Mouse (Mus musculus): ENCODE data around the gene Ptges3. TPM values are rescaled to one million over a fixed set of nuclear protein-coding genes. Genes with fewer than 3 reads are reported as not detected.
A peak's percentile ranks its signal among the peaks of the same experiment; 100 is the strongest.
"Not testable (repeated sequence)": the region's sequence is repeated elsewhere in the genome, so short reads cannot be mapped to it uniquely, and the experiment has no call there.

The Ptges3 gene
- total RNA-seq, 2 experiments from 2014 or later, result 155 to 157 TPM

DNA sequence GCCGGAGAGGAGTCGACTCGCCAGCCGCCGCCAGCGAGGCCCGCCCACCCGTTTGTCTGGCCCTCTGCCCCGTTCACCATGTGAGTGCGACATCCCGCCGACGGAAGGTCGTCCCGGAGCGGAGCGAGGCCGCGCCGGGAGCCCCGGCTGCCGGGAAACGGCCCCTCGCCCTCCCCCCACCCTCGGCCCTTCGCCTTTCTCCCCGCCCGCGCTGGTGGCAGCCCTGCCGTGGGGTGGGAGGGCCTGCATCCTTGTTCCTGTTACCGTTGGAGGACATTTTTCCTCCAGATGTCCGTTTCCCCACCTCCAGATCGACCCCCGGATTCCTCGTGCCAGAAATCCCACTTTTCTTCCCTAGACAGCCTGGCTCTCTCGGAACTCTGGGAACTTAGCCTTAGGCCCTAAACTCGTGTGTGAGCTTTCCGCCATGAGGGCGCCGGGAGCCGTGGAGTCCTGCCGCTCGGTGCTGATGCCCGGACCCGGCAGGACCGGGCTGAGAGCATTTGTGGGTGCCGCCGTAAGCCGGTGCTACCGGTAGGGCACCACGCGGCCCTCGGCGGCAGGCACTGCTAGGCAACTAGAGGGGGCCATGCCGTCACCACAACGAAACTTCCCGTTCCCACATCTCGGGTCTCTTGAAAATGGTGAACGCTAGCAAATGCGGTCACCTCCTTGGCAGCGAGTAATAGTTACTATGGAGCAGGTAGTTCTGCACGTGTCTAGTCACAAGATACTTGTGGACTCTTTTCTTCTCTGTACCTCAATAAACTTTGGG, 640 bp downstream of the Ptges3 start:
- peak; percentile 46 to 48 for DNase-seq

GRCm38 (mm10) chr10:128061109-128061508, 2.4 kb downstream of the Ptges3 start:
- no peak for DNase-seq

DNA sequence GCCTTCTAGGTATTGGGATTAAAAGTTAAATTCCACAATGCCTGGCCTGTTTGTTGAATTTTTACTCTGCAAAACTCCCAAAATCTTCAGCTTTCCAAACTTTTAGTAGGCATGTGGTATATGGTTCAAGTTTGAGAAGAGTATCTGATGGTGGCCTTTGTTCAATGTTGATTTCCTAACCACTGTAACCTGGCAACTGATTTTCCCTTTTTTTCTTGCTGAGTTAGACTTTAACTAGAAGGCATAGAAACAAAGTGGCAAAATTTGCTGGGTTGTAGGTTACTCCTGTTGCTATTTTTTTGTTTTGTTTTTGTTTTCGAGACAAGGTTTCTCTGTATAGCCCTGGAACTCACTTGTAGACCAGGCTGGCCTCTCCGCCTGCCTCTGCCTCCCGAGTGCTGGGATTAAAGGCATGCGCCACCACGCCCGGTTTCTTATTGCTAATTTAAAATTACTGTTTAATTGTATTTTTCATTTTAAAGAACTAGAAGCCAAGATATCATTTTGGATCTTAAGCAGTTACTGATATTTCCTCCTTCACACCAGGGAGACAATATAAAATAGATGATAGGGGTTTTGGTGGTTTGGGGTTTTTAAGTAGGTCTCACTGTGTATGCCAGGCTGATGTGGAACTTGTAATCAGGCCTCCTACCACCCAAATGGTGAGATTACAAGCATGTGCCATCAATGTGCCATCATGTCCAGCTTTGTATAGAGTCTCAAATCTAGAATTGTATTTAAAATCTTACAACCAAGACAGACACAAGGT, 3.7 kb downstream of the Ptges3 start:
- no peak for DNase-seq

DNA sequence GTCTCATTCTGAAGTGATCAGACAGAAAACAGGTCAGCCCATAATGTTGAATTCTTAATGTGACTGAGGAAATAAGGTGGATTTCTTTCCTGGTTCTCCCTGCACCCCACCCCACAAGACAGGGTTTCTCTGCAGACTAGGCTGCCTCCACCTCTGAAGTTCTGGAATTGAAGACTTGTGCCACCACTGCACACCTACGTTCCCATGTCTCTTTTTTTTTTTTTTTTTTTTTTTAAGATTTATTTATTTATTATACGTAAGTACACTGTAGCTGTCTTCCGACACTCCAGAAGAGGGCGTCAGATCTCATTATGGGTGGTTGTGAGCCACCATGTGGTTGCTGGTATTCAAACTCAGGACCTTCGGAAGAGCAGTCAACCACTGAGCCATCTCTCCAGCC, 7.3 kb downstream of the Ptges3 start:
- DNase-seq, result no peak

- DNase-seq, result no peak
Measured at GRCm38 (mm10) chr10:128069201-128069600, 10.4 kb downstream of the Ptges3 start.

DNA sequence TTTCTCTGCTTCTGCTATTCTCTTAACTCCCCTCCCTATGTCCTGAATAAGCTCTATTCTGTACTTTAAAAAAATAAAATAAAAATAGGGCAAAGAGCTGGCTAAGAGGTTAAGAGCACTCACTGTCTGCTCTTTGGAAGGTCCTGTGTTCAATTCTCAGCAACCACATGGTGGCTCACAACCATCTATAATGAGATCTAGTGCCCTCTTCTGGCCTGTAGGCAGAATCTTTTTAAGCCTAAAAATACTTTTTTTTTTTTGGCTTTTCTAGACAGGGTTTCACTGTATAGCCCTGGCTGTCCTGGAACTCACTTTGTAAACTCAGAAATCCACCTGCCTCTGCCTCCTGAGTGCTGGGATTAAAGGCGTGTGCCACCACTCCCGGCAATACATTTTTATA, 11.7 kb downstream of the Ptges3 start:
- not testable (repeated sequence) for DNase-seq

- DNase-seq, result not testable (repeated sequence)
Measured at GRCm38 (mm10) chr10:128078269-128078668, 19.5 kb downstream of the Ptges3 start.

DNA sequence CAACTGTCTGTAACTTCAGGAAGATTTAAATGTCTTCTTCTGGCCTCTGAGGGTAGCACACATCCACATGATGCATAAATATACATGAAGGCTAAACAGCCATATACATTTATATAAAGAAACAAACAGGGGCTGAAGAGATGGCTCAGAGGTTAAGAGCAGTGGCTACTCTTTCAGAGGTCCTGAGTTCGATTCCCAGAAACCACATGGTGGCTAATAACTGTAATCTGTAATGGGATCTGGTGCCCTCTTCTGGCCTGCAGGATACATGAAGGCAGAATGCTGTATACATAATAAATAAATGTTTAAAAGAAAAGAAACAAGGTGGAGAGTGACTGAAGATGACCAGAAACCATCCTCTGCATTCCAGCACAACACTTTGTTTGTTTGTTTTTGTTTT, 21.7 kb downstream of the Ptges3 start:
- DNase-seq, result no peak

GRCm38 (mm10) chr10:128081807-128082476, 23.2 kb downstream of the Ptges3 start:
- no peak for DNase-seq

DNA sequence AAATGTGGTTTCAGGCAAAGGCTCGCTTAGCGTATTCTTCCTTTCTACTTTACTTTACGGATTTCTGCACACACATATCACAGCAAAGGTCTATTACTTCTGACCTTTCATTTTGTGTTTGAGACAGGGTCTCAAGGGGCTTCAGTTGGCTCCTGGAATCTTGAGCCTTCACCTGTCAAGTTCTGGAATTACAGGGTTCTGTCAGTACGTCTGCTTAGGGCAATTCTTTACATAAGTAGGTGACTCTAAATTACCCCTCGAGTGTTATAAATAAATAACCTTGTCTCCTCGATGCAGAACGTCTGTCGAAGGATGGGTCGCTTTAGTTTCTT, 23.7 kb downstream of the Ptges3 start:
- no peak for DNase-seq

GRCm38 (mm10) chr10:128082880-128083421, 24.2 kb downstream of the Ptges3 start, which contains the start of gene Atp5b:
Atp5b (plus strand) TSS chr10:128083273.
- peak; percentile 96 to 97 for DNase-seq

DNA sequence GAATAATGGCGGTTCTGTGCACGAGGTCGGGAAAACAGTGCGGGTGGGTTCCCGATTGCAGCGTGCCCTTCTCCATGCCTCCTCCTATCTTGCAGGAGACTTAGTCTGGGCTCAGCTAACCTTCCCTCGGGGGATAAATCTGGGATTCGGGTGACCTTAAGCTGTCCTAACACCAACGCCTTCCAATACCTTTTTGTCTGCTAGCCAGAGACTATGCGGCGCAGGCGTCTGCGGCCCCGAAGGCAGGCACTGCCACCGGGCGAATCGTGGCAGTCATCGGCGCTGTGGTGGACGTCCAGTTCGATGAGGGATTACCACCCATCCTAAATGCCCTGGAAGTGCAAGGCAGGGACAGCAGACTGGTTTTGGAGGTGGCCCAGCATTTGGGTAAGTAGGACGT, 24.9 kb downstream of the Ptges3 start:
- DNase-seq, result no peak

GRCm38 (mm10) chr10:128084160-128084559, 25.4 kb downstream of the Ptges3 start:
- DNase-seq, result no peak

DNA sequence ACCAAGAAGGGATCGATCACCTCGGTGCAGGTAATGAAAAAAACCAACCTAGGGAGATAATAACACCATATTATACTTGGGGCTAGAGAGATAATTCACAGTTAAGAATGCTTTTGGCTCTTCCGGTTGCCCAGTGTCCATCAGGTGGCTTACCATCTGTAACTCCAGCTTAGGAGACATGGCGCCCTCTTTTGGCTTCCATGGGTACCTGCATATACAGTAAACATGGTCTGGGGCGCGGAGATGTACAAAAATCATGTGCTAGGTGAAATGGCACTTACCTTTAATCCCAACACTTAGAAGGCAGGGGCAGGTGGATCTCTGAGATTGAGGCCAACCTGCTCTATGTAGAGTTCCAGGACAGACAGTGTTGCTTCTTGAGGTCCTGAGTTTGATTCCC, 27.6 kb downstream of the Ptges3 start:
- DNase-seq, result no peak

GRCm38 (mm10) chr10:128087216-128087615, 28.5 kb downstream of the Ptges3 start:
- not testable (repeated sequence) for DNase-seq

DNA sequence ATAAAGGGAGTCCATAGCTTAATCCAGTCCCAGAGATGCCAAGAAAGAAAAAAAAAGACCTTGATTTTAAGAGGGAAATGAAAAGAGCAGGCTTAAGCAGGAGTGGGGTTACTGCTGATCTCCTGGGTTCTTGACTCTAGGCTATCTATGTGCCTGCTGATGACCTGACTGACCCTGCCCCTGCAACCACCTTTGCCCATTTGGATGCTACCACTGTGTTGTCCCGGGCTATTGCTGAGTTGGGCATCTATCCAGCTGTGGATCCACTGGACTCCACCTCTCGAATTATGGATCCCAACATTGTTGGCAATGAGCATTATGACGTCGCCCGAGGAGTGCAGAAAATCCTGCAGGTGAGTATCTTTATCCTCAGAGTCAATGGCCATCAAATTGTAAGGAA, 29.4 kb downstream of the Ptges3 start:
- DNase-seq, result no peak

DNA sequence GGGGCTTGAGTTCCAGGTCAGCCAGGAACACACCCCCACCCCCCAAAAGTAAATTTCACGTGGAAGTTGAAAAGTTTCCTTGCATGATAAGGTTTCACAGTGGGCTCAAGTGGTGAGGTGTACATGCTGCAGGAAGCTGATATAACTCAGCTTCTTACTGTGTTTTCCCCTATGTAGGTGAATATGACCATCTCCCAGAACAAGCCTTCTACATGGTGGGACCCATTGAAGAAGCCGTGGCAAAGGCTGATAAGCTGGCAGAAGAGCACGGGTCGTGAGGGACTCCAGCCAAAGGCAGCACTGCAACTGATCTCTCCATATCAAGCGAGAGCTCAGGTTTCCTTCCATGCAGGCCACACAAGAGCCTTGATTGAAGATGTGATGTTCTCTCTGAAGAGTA, 31.1 kb downstream of the Ptges3 start:
- DNase-seq, result no peak

- peak; percentile 82 to 87 for DNase-seq
Measured at GRCm38 (mm10) chr10:128090651-128091563, 32.2 kb downstream of the Ptges3 start.

GRCm38 (mm10) chr10:128091564-128092505, 33.1 kb downstream of the Ptges3 start, which contains the start of gene Baz2a:
Baz2a (plus strand) TSS chr10:128091577.
- DNase-seq, result peak in 1 of 2 experiments; percentile 21
